Mouse (Mus musculus) frontal cortex, postnatal 14 days (tissue): ENCODE results near the gene Gcc1.
A peak's percentile ranks its signal among the peaks of the same experiment; 100 is the strongest.

Experiments used
- DNase-seq, 2 experiments: peaks; one replicate each; pipeline ENCODE4 v3.0.0; 2022; ENCODE audit warnings: low spot score in 2 of 2

Gcc1 gene

DNA sequence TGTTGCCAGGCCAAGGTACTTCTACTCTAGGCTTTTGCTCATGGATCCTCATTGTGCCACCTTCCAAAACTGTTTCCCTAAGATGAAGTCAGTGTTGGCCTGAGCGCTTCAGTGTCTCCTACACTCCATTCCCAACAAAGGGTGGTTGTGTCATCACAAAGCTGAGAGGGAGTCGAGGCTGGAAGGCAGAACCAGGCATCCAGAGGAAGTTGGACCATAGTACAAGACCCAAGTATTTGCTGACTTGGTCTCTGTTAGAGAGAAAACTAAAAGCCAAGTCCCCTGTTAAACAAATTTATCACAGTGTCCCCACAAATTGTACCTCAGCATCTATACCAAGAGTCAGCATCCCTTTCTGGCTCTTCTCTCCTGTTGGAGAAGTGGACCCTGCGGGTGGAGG lies at the start of gene Gcc1:
TSS of gene Gcc1 (minus strand) at position 101 of the 400 bp plus-strand sequence.
- no peak for DNase-seq

DNA sequence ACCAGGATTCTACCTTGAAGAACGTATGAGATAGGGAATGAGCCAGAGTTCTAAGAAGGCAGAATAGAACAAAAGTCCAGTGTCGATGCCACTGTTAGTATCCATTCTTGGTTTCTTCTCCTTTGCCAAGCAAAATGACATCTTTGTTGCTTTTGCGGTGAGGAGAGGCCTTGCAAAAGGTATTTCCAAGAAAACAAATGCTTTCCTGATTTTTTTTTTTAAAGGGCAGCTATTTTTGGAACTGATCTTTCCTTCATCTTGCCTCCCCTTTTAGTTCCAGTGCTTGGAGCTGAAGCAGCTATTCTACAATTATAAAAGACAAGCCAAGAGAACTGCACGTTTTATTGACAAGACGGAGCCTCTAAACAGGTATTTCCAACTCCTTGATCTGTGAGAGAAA lies 46.6 kb upstream of the Gcc1 start, which contains the start of gene Snd1:
TSS of gene Snd1 (plus strand) at position 301 of the 400 bp plus-strand sequence.
- no peak for DNase-seq

GRCm38 (mm10) chr6:28474211-28474610 lies 46.0 kb upstream of the Gcc1 start:
- DNase-seq, result no peak

DNA sequence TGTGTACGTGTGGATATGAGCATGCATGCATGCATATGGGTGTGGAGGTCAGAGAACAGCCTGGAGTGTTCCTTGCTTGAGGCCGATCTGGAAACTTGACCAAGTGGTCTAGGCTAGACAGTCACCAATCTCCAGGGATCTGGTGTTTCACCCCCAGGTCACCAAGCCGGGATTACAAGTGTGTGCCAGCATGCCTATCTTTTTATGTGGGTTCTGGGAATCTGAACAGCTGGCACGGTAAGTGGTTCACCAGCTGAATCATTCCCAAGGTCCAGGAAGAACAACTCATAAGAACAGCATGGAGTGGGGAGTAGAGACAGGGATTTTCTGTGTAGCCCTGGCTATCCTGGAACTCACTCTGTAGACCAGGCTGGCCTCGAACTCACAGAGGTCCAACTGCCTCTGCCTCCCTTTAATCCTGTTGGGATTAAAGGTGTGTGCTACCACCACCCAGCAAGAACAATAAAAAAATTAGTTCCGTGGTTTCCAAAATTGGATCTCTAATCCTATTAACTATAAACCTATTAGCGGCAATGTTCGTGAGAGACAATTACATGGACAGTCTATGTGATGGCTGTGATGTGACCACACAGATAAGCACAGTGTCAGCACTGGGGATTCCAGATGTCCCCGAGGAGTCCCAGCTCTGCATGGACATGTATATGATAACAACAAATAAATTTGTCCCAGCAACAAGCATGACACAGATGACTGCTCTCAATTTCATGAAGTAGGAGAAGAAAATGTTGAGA lies 43.3 kb upstream of the Gcc1 start:
- no peak for DNase-seq

DNA sequence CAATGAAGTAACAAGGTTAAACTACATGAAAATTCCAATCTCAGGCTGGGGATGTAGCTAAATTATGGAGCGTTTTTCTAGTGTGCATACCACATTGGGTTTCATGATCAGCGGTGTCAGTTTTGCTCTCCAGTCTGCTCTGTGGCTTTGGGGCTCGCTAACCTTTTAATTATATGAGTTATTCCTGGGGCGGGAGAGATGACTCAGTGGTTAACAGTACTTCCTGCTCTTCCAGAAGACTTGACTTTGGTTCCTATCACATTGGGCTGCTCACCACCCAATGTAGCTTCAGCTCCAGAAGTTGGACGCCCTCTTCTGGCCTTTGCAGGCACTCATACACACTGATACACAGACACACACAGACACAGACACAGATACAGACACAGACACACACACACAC lies 42.4 kb upstream of the Gcc1 start:
- DNase-seq, result no peak

DNA sequence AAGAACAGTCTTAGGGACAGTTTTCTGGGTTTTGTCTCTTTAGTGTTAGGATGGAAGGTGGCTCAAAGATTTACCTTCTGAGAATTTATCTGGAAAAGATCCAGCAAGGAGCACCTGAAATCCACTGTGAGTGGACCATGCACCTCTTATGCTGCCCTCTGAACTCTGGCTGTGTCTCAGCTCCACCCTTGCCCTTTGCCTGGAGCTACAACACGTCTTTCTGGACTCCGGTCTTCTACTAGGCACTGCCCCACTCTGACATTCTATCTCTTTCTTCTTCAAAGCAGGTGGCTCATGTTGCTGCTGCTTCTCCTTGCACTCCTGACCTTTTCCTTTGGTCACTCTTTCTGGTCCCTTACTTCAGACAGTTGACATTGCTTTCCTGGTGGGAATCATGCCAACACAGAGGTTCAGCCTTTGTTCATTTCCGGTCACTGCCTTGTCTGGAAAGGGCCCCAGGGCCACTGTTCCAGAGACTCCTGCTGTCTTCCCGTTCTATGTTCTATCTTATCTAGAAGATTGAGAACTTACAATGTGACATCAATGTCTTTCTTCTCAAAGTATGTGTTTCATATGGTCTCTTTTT lies 41.9 kb upstream of the Gcc1 start:
- no peak for DNase-seq

DNA sequence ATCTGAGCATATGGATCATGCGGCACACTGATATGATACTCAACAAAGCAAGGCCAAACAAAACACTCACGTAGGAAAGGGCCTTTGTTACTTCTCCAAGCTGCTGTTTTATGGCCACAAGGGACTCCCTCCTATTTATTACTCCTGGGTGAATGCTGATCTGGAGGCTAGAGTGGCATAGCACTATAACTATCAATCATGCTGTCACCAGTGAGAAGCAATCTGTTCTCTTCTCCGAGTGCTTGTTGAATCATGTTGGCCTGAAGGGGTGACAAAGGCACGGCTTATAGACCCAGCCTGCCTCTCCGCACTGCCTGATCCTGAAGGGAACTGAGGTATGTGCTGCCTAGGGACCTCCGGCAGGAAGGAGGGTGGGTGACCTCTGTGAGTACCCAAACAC lies 36.4 kb upstream of the Gcc1 start:
- no peak for DNase-seq

DNA sequence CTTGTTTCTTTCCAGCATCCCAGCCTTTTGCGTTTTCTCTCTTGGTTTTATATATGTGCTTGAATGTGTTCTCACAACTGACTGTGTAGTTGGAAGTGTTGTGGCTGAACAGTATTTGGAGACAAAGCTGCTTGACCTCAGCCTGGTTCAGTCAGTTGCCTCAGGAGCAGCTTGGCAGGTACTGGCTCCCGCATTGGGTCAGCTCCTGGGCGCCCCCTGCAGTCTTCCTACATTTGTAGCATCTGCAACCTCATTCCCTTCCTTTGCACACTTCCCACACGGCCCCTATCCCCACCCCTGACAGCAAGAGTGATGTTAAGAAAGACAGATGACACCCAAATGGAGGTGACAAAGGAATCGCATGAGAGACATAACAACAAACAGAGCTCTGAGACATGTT lies 32.3 kb upstream of the Gcc1 start:
- DNase-seq, result peak in 1 of 2 experiments; percentile 44

DNA sequence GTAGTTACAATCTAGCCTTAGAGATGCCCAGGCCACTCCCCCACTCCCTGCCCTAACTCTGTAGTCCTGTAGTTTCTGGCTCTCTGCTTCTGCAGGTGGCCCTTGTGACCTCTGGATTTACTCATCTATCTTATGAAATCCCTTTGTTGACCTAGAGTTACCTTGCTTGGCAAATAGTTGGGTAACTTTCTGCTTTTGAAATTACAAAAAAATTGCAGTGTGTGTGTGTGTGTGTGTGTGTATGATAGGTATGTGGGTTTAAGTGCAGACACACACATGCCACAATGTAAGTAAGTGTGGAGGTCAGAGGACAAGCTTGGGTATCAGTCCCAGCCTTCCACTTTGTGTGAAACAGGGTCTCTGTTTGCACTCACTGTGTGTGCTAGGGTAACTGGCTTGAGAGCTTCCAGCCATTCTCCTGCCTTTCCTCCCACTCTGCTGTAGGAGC lies 31.1 kb upstream of the Gcc1 start:
- no peak for DNase-seq

DNA sequence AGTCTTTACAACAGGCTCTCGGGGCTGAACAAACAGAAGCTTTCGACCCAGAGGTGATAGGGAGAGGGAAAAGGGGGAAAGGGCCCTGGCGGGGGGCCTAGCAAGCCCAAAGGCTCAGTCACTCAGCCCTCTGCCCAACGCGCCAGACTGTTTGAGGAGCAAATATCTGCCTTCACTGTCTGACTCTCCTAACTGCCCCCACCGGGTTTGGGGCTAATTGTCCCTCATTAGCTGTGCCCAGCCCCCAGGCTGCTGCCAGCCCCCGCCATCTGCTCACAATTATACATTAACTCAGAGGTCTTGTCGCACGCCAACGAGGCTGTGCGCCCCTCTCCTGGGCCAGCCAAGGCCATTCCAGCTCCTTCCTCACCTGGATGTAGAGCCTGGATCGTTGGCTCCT lies 22.8 kb upstream of the Gcc1 start:
- no peak for DNase-seq

DNA sequence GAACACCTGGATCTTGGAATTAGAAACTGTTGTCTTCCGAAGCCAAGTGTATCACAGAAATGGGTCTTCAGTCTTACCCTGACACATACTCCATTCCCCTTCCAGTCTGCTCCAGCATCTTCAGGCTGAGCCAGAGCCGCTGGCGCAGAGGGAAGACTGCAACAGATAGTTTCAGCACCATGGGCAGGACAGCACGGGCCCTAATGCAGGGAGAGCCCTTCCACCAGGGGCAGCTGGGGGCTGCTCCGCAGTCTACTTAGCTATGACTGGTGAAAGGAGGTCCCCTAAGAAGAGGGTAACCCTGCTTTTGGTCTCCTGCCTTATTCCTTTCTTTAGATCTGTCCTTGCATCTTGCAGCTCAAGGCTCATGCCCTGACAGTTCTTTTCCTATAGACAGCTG lies 22.3 kb upstream of the Gcc1 start:
- DNase-seq, result no peak

GRCm38 (mm10) chr6:28449253-28449652 lies 21.1 kb upstream of the Gcc1 start, which contains the start of gene Pax4:
Pax4 (minus strand) TSS chr6:28449353.
- no peak for DNase-seq

GRCm38 (mm10) chr6:28447937-28448336 lies 19.7 kb upstream of the Gcc1 start:
- no peak for DNase-seq

DNA sequence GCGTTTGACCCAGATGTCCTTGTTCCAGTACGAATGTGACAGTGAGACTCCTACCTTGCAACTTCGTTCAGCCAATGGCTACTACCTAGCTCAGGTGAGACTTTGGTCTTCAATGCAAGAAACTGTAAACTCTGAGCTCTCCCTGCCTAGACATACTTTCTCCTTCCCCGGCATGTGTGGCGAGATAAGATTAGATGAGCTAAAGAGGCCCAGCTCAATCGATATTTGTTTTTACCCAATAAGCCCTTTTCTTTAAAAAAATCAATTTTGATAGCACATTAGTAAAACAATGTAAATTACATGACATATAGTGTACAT lies 3.3 kb upstream of the Gcc1 start:
- no peak for DNase-seq

- no peak for DNase-seq
Measured at GRCm38 (mm10) chr6:28430795-28431537, 2.8 kb upstream of the Gcc1 start.

DNA sequence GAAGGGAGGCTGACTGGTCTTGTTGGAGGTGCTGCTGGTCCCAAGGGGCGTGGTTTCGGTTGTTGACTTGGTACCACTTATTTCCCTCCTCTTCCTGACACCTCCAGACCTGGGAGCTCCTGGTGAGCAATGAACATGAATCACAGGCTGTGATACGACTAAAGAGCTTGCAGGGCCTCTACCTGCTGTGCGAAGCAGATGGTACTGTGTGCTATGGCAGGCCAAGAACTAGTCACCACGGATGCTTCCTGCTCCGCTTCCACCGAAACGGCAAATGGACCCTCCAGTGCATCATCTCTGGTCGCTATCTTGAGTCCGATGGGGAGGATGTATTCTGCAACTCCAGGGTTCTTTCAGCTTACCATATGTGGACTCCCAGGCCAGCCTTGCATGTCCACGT lies 1.7 kb upstream of the Gcc1 start:
- DNase-seq, result no peak

DNA sequence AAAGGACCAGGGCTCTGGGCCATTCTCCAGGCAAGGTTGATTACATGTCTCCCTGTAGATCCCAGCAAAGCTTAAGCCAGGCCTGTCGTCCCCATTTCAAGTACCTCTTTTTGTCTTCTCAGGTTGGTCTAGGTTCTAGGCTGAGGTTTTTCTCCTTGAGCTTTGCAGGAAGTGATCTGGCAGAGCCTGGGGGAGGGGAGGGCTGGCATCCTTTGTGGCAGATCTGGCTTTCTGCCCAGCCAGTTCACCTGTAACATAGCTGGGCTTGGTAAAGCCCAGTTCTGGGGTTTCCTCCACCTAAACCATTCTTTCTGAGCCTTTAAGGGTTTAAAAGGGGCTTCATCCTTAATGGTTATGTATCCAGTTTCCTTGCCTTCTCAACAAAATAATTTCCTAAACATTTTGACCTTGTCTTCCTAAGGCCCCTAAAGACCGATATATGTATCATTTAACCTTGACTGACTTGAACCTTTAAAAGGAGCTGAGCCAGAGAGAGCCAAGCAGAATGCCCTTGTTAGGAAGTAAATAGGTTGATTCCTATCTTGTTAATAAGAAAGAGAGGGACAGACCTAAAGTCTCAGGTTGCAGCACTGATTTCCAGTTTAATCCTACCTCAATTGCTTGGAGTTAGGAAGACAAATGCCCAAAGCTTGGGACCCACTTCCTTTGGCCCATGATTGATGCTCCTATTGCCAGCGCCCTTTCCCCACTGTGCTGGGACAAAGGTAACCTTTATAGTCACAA lies 922 bp downstream of the Gcc1 start, which contains the start of gene Fscn3:
TSS of gene Fscn3 (plus strand) at position 694 of the 744 bp plus-strand sequence.
- no peak for DNase-seq

DNA sequence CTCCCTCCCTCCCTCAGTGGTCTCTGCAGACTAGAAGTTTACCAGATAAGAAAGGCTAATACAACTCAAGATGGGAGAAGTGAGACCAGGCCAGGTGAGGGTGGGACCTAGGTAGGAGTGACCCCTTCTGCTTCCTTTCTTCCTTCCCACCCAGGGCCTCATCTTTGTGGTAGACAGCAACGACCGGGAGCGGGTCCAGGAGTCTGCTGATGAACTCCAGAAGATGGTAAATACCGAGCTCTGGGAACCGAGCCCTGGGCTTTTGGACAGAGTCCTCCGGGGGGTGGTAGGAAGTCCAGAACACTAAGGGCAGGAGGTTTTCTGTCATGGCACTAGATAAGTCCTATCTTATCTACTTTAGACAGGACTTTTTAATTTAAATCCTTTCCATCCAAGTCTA lies 3.2 kb downstream of the Gcc1 start:
- DNase-seq, result no peak

- DNase-seq, result peak; percentile 40 to 42
Measured at GRCm38 (mm10) chr6:28423767-28424695, 4.2 kb downstream of the Gcc1 start.

DNA sequence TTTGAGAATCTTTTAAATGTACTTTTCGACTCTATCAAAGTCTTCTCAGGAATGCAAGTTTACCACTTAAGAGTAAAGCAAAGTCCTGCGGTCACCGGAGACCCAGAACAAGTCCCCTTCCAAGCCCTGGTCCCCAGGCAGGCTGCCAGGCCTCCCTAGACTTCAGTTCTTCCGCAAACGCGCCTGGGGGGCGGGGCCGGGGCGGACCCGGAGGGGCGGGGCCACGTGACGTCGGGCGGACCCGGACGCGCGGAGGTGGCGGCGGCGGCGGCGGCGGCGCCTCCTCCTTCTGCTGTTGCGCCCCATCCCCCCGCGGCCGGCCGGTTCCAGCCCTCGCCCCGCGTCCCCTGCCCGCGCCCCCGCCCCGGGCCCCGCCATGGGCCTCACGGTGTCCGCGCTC lies 4.9 kb downstream of the Gcc1 start, which contains the start of gene Arf5:
TSS of gene Arf5 (plus strand) at position 248 of the 400 bp plus-strand sequence.
- peak; percentile 81 to 91 for DNase-seq
